Mouse (Mus musculus): Measurements from ENCODE around the gene Hdx.

GRCm38 (mm10) chrX:111640616-111641015 lies 56.3 kb downstream of the Hdx start:
- TF ChIP-seq POLR2A (IDR thresholded peaks at IDR 0.05; ENCODE audit: insufficient read depth, low read depth, low read length) (no peak), CTCF (IDR thresholded peaks at IDR 0.05; ENCODE audit: insufficient read depth, low read depth, low read length) (no peak)
